Mouse (Mus musculus) c-Kit-positive CD71-negative TER-119-negative erythroid progenitor cells, embryonic 14.5 days (primary cell): Measurements from ENCODE around the gene Lztfl1.
"Not testable (repeated sequence)": the region's sequence is repeated elsewhere in the genome, so short reads cannot be mapped to it uniquely, and the experiment has no call there.

ENCODE experiments used
- DNase-seq: peaks from one replicate; pipeline ENCODE4 v3.0.0-alpha.2; 2013; ENCODE audit warnings: low read depth

The Lztfl1 gene

GRCm38 (mm10) chr9:123679198-123679597 lies 38.3 kb downstream of the Lztfl1 start:
- DNase-seq = no peak

DNA sequence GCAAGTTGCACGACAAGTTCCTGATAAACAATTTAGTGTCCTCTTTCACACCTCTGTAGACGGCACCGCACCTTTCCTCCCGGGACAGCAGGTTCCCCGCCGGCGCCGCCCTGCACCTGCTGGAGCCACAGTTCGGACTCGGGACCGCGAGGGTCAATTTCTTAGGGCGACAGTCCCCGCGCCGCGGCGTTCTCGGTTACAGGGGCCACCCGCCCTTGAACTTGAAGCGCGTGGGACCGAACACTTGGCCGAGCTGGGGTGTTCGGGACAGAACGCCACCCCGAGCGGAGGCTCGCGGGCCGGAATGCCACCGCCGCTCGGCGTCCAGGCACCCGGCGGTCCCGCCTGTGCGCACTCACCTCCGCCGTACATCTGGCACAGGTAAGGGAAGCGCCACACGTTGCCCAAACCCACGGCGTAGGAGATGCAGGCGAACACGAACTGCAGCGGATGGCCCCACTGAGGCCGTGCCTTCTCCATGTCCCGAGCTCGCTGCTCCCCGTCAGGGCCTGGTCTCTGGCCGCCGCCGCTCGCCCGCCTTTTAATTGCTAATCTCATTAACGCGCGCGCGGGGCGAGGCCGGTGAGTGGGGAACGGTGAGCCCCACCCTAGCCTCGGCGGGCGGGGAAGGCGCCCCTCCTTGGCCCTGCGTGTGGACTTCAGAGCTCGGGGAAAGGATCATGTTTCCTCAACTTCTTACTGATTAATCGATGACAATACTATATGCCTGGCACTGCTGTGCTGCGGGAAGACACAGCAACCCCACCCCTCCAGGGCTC lies 39.0 kb downstream of the Lztfl1 start, which contains the start of the genes Ccr9 and Slc6a20a:
TSS of gene Ccr9 (plus strand) at position 113 of the 779 bp plus-strand sequence.
TSS of gene Slc6a20a (minus strand) at position 559 of the 779 bp plus-strand sequence.
- no peak for DNase-seq

- peak; percentile 53 for DNase-seq
Measured at GRCm38 (mm10) chr9:123665645-123666044, 51.9 kb downstream of the Lztfl1 start.

GRCm38 (mm10) chr9:123659986-123660676 lies 57.4 kb downstream of the Lztfl1 start:
- DNase-seq = not testable (repeated sequence)

- no peak for DNase-seq
Measured at GRCm38 (mm10) chr9:123658981-123659380, 58.5 kb downstream of the Lztfl1 start.

GRCm38 (mm10) chr9:123657457-123657856 lies 60.0 kb downstream of the Lztfl1 start:
- DNase-seq = no peak

GRCm38 (mm10) chr9:123651369-123651768 lies 66.1 kb downstream of the Lztfl1 start:
- DNase-seq = no peak

- DNase-seq = no peak
Measured at GRCm38 (mm10) chr9:123649785-123650511, 67.5 kb downstream of the Lztfl1 start.
